Mouse (Mus musculus): Measurements from ENCODE around the gene Olfr140. TPM values are rescaled to one million over a fixed set of nuclear protein-coding genes. Genes with fewer than 3 reads are reported as not detected.

The Olfr140 gene
- polyA plus RNA-seq (2015; fragmentation: Illumina TruSeq; extraction: RNeasy Lipid Tissue Mini Kit (QIAGEN cat#74804); ENCODE audit: insufficient read depth, low read depth, low replicate concordance), result not detected

GRCm38 (mm10) chr2:90063494-90063893, at the start of gene Olfr140:
Olfr140 (minus strand) TSS chr2:90063594.

DNA sequence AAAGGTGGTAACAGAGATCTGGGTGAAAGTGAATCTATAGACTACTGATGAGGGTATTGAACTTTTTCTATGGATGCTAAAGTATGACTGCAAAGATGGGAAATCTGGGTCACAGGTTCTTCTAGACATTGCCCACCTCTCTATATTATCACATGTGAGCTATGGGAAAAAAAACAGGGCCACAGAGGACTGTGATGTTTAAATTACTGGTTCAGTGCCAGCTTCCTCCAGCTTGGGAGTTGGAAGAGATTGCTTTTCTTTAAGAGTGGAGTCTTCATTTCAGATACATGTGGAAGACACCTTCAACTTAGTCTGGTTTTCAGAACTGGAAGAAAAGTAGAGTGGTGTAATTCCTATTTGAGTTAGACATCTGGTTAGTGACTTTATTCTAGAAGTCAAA, 28.4 kb downstream of the Olfr140 start, which contains the start of gene Olfr1265:
TSS of gene Olfr1265 (plus strand) at position 301 of the 400 bp plus-strand sequence.

GRCm38 (mm10) chr2:90025477-90025876, 37.9 kb downstream of the Olfr140 start, which contains the start of gene Olfr1264:
Olfr1264 (minus strand) TSS chr2:90025577.

GRCm38 (mm10) chr2:90011831-90012230, 51.6 kb downstream of the Olfr140 start, which contains the start of gene Olfr1263:
Olfr1263 (plus strand) TSS chr2:90012131.

DNA sequence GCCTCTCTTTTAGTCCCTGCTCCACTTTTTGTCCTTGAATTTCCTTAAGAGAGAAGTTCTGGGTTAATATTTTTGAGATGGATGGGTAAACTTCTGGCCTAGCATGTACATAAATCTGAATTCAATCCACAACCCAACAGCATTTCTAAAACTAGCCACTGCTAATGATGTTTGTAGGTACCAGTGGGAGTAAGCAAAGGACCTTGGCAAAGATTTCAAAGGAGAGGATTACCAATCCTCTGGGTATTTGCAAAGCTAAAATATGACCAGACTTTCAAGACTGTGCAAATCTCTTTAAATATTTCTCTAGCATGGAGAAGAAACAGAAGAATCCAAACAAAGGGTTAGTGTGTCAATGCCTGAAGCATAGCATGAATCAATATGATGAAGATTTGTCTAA, 63.5 kb downstream of the Olfr140 start, which contains the start of gene Olfr1262:
TSS of gene Olfr1262 (plus strand) at position 301 of the 400 bp plus-strand sequence.

Other genes starting within 250 kb of the Olfr140 start
- not detected for gene Olfr1256, start 222.0 kb downstream of the Olfr140 start, polyA plus RNA-seq (2015; fragmentation: Illumina TruSeq; extraction: RNeasy Lipid Tissue Mini Kit (QIAGEN cat#74804); ENCODE audit: insufficient read depth, low read depth, low replicate concordance)
- gene Olfr48, start 215.4 kb downstream of the Olfr140 start, polyA plus RNA-seq (2015; fragmentation: Illumina TruSeq; extraction: RNeasy Lipid Tissue Mini Kit (QIAGEN cat#74804); ENCODE audit: insufficient read depth, low read depth, low replicate concordance), result not detected
- gene Olfr1257, start 185.2 kb downstream of the Olfr140 start, polyA plus RNA-seq (2015; fragmentation: Illumina TruSeq; extraction: RNeasy Lipid Tissue Mini Kit (QIAGEN cat#74804); ENCODE audit: insufficient read depth, low read depth, low replicate concordance), result not detected
- gene Olfr1258, start 136.3 kb downstream of the Olfr140 start, polyA plus RNA-seq (2015; fragmentation: Illumina TruSeq; extraction: RNeasy Lipid Tissue Mini Kit (QIAGEN cat#74804); ENCODE audit: insufficient read depth, low read depth, low replicate concordance), result not detected
- not detected for gene Olfr1259, start 114.9 kb downstream of the Olfr140 start, polyA plus RNA-seq (2015; fragmentation: Illumina TruSeq; extraction: RNeasy Lipid Tissue Mini Kit (QIAGEN cat#74804); ENCODE audit: insufficient read depth, low read depth, low replicate concordance)
- not detected for gene Olfr1260, start 89.3 kb downstream of the Olfr140 start, polyA plus RNA-seq (2015; fragmentation: Illumina TruSeq; extraction: RNeasy Lipid Tissue Mini Kit (QIAGEN cat#74804); ENCODE audit: insufficient read depth, low read depth, low replicate concordance)
- gene Olfr1261, start 72.4 kb downstream of the Olfr140 start, polyA plus RNA-seq (2015; fragmentation: Illumina TruSeq; extraction: RNeasy Lipid Tissue Mini Kit (QIAGEN cat#74804); ENCODE audit: insufficient read depth, low read depth, low replicate concordance), result not detected
- gene Olfr1262, start 63.4 kb downstream of the Olfr140 start, polyA plus RNA-seq (2015; fragmentation: Illumina TruSeq; extraction: RNeasy Lipid Tissue Mini Kit (QIAGEN cat#74804); ENCODE audit: insufficient read depth, low read depth, low replicate concordance), result not detected
- gene Olfr1263, start 51.5 kb downstream of the Olfr140 start, polyA plus RNA-seq (2015; fragmentation: Illumina TruSeq; extraction: RNeasy Lipid Tissue Mini Kit (QIAGEN cat#74804); ENCODE audit: insufficient read depth, low read depth, low replicate concordance), result not detected
- gene Olfr1264, start 38.0 kb downstream of the Olfr140 start, polyA plus RNA-seq (2015; fragmentation: Illumina TruSeq; extraction: RNeasy Lipid Tissue Mini Kit (QIAGEN cat#74804); ENCODE audit: insufficient read depth, low read depth, low replicate concordance), result not detected
- not detected for gene Olfr1265, start 28.3 kb downstream of the Olfr140 start, polyA plus RNA-seq (2015; fragmentation: Illumina TruSeq; extraction: RNeasy Lipid Tissue Mini Kit (QIAGEN cat#74804); ENCODE audit: insufficient read depth, low read depth, low replicate concordance)
- gene Olfr1269, start 57.8 kb upstream of the Olfr140 start, polyA plus RNA-seq (2015; fragmentation: Illumina TruSeq; extraction: RNeasy Lipid Tissue Mini Kit (QIAGEN cat#74804); ENCODE audit: insufficient read depth, low read depth, low replicate concordance), result not detected
- gene Olfr32, start 78.7 kb upstream of the Olfr140 start, polyA plus RNA-seq (2015; fragmentation: Illumina TruSeq; extraction: RNeasy Lipid Tissue Mini Kit (QIAGEN cat#74804); ENCODE audit: insufficient read depth, low read depth, low replicate concordance), result not detected
- not detected for gene Olfr1270, start 89.5 kb upstream of the Olfr140 start, polyA plus RNA-seq (2015; fragmentation: Illumina TruSeq; extraction: RNeasy Lipid Tissue Mini Kit (QIAGEN cat#74804); ENCODE audit: insufficient read depth, low read depth, low replicate concordance)
- gene Olfr1506, start 160.9 kb upstream of the Olfr140 start, polyA plus RNA-seq (2015; fragmentation: Illumina TruSeq; extraction: RNeasy Lipid Tissue Mini Kit (QIAGEN cat#74804); ENCODE audit: insufficient read depth, low read depth, low replicate concordance), result not detected
- gene Olfr142, start 194.0 kb upstream of the Olfr140 start, polyA plus RNA-seq (2015; fragmentation: Illumina TruSeq; extraction: RNeasy Lipid Tissue Mini Kit (QIAGEN cat#74804); ENCODE audit: insufficient read depth, low read depth, low replicate concordance), result not detected
- gene Olfr1271, start 207.4 kb upstream of the Olfr140 start, polyA plus RNA-seq (2015; fragmentation: Illumina TruSeq; extraction: RNeasy Lipid Tissue Mini Kit (QIAGEN cat#74804); ENCODE audit: insufficient read depth, low read depth, low replicate concordance), result not detected
- not detected for gene Olfr1272, start 229.2 kb upstream of the Olfr140 start, polyA plus RNA-seq (2015; fragmentation: Illumina TruSeq; extraction: RNeasy Lipid Tissue Mini Kit (QIAGEN cat#74804); ENCODE audit: insufficient read depth, low read depth, low replicate concordance)

Data from pancreas, adult 10 weeks (tissue).